Mouse (Mus musculus) heart, embryonic 12.5 days (tissue): ENCODE measurements around the gene Ndufc2. TPM values are rescaled to one million over a fixed set of nuclear protein-coding genes. Genes with fewer than 3 reads are reported as not detected.
"Not testable (repeated sequence)": the region's sequence is repeated elsewhere in the genome, so short reads cannot be mapped to it uniquely, and the experiment has no call there.

Experiments
- ATAC-seq: fragments of 200-750 bp; cut with Nextera tagmentation; 2 replicates; pipeline ENCODE4 v1.8.0; 2017; ENCODE audit warnings: moderate TSS enrichment, moderate library complexity; ENCODE audit not compliant: insufficient number of reproducible peaks, low FRiP score
- H3K27ac ChIP-seq: fragments of 300-500 bp; sonication (generic); 2 replicates; pipeline ENCODE4 v1.5.1; 2016; ENCODE audit warnings: mild to moderate bottlenecking, moderate library complexity; ENCODE audit not compliant: poor library complexity, severe bottlenecking
- H3K27me3 ChIP-seq: fragments of 300-500 bp; sonication (generic); replicated peaks from 2 replicates; pipeline ENCODE4 v1.6.1; 2016; ENCODE audit warnings: mild to moderate bottlenecking, moderate library complexity
- H3K36me3 ChIP-seq: fragments of 300-500 bp; sonication (generic); 2 replicates; pipeline ENCODE4 v1.6.1; 2016; ENCODE audit warnings: mild to moderate bottlenecking, moderate library complexity
- H3K4me1 ChIP-seq: fragments of 300-500 bp; sonication (generic); replicated peaks from 2 replicates; pipeline ENCODE4 v1.6.1; 2016; ENCODE audit warnings: mild to moderate bottlenecking
- H3K4me2 ChIP-seq: fragments of 300-500 bp; sonication (generic); 2 replicates; pipeline ENCODE4 v1.6.1; 2016; ENCODE audit warnings: mild to moderate bottlenecking, moderate library complexity
- H3K4me3 ChIP-seq: fragments of 300-500 bp; sonication (generic); 2 replicates; pipeline ENCODE4 v1.5.1; 2016; ENCODE audit warnings: mild to moderate bottlenecking
- H3K9ac ChIP-seq: fragments of 300-500 bp; sonication (generic); 2 replicates; pipeline ENCODE4 v1.6.1; 2016; ENCODE audit warnings: mild to moderate bottlenecking, moderate library complexity
- H3K9me3 ChIP-seq: fragments of 300-500 bp; sonication (generic); replicated peaks from 2 replicates; pipeline ENCODE4 v1.6.1; 2016; ENCODE audit warnings: mild to moderate bottlenecking, moderate library complexity
- WGBS: fragments of 180-500 bp; shearing (Covaris S2); methylation state at CpG from one replicate; pipeline ENCODE4 v1.1.7; 2016; 5-methylcytosine and 5-hydroxymethylcytosine counted together
- polyA plus RNA-seq: library from polyadenylated mRNA; unstranded; fragments of >200 nt; fragmentation: Nextera tagmentation; extraction: Ambion mirVana; gene quantifications from 2 replicates; pipeline ENCODE4 v1.2.1, GENCODE M21; 2016

Ndufc2 gene
- polyA plus RNA-seq, 1 experiment from 2014 or later: 580 TPM

GRCm38 (mm10) chr7:97427778-97428420, 28.1 kb downstream of the Ndufc2 start:
- 64% methylated on average over 5 of the region's 5 CpGs for WGBS
- Histone ChIP-seq H3K27ac (no peak overlapping the region), H3K9me3 (no peaks in the 10 kb centered on the region), H3K27me3 (no peaks in the 10 kb centered on the region), H3K36me3 (no peaks in the 10 kb centered on the region), H3K4me3 (no peak overlapping the region), H3K9ac (no peak overlapping the region), H3K4me2 (no peak overlapping the region), H3K4me1 (peaks cover 9% of the 10 kb centered on the region)
- no peak for ATAC-seq

GRCm38 (mm10) chr7:97429705-97430104, 29.9 kb downstream of the Ndufc2 start:
- WGBS: 11% methylated on average over 5 of the region's 5 CpGs
- no peak for ATAC-seq
- no peaks in the 10 kb centered on the region for H3K9me3 ChIP-seq
- no peaks in the 10 kb centered on the region for H3K36me3 ChIP-seq
- H3K4me2 ChIP-seq: no peak overlapping the region
- H3K4me3 ChIP-seq: no peak overlapping the region
- no peak overlapping the region for H3K9ac ChIP-seq
- H3K27me3 ChIP-seq: no peaks in the 10 kb centered on the region
- no peak overlapping the region for H3K27ac ChIP-seq
- peaks cover 9% of the 10 kb centered on the region for H3K4me1 ChIP-seq

- H3K9ac ChIP-seq, H3K36me3 ChIP-seq, H3K27me3 ChIP-seq, H3K9me3 ChIP-seq, ATAC-seq, H3K4me2 ChIP-seq, H3K4me1 ChIP-seq, H3K27ac ChIP-seq, H3K4me3 ChIP-seq: not testable (repeated sequence)
- WGBS: 60% methylated on average over 3 of the region's 3 CpGs
Measured at GRCm38 (mm10) chr7:97433517-97433916, 33.7 kb downstream of the Ndufc2 start.

GRCm38 (mm10) chr7:97434517-97434916, 34.7 kb downstream of the Ndufc2 start:
- Histone ChIP-seq H3K36me3 (no peaks in the 10 kb centered on the region), H3K27me3 (no peaks in the 10 kb centered on the region), H3K4me3 (no peak overlapping the region), H3K27ac (no peak overlapping the region), H3K9ac (no peak overlapping the region), H3K9me3 (no peaks in the 10 kb centered on the region), H3K4me1 (peaks cover 5% of the 10 kb centered on the region), H3K4me2 (no peak overlapping the region)
- WGBS: 82% methylated on average over 10 of the region's 10 CpGs
- ATAC-seq: no peak

GRCm38 (mm10) chr7:97438986-97439385, 39.2 kb downstream of the Ndufc2 start:
- peaks cover 7% of the 10 kb centered on the region; the same call in 1 of the 2 replicates for H3K9me3 ChIP-seq
- H3K9ac ChIP-seq: no peak overlapping the region
- H3K4me2 ChIP-seq: no peak overlapping the region
- no peak overlapping the region for H3K27ac ChIP-seq
- no peak for ATAC-seq
- no peaks in the 10 kb centered on the region for H3K36me3 ChIP-seq
- H3K4me3 ChIP-seq: no peak overlapping the region
- H3K27me3 ChIP-seq: no peaks in the 10 kb centered on the region
- no peaks in the 10 kb centered on the region for H3K4me1 ChIP-seq

GRCm38 (mm10) chr7:97446171-97446925, 46.5 kb downstream of the Ndufc2 start:
- H3K4me2 ChIP-seq: no peak overlapping the region
- H3K27ac ChIP-seq: peak overlapping the region; percentile 28
- peak; percentile 51; the same call in 1 of the 2 replicates for ATAC-seq
- H3K4me1 ChIP-seq: 0 out of 2 replicates have a peak, but pooled peaks cover 5% of the 10 kb centered on the region
- no peaks in the 10 kb centered on the region for H3K36me3 ChIP-seq
- 34% methylated on average over 6 of the region's 6 CpGs for WGBS
- H3K27me3 ChIP-seq: no peaks in the 10 kb centered on the region
- no peak overlapping the region for H3K4me3 ChIP-seq
- no peak overlapping the region for H3K9ac ChIP-seq
- peaks cover 2% of the 10 kb centered on the region; the same call in 1 of the 2 replicates for H3K9me3 ChIP-seq

GRCm38 (mm10) chr7:97447050-97447531, 47.3 kb downstream of the Ndufc2 start:
- no peak overlapping the region for H3K4me2 ChIP-seq
- H3K27me3 ChIP-seq: no peaks in the 10 kb centered on the region
- no peak overlapping the region for H3K4me3 ChIP-seq
- peak overlapping the region; percentile 28 for H3K27ac ChIP-seq
- 0 out of 2 replicates have a peak, but pooled peaks cover 5% of the 10 kb centered on the region for H3K4me1 ChIP-seq
- H3K36me3 ChIP-seq: no peaks in the 10 kb centered on the region
- 66% methylated on average over 6 of the region's 6 CpGs for WGBS
- peaks cover 2% of the 10 kb centered on the region; the same call in 1 of the 2 replicates for H3K9me3 ChIP-seq
- no peak overlapping the region for H3K9ac ChIP-seq
- ATAC-seq: no peak

GRCm38 (mm10) chr7:97451023-97451422, 51.2 kb downstream of the Ndufc2 start, which contains the start of gene Kctd14:
Gene Kctd14 (plus strand): TSS chr7:97451323.
- H3K9ac ChIP-seq, H3K36me3 ChIP-seq, H3K27me3 ChIP-seq, H3K27ac ChIP-seq, H3K9me3 ChIP-seq, H3K4me3 ChIP-seq, ATAC-seq, H3K4me2 ChIP-seq: not testable (repeated sequence)
- 55% methylated on average over 2 of the region's 2 CpGs for whole genome bisulfite sequencing
- peaks cover 13% of the 10 kb centered on the region for H3K4me1 ChIP-seq

- 89% methylated on average over 6 of the region's 6 CpGs for WGBS
- no peak overlapping the region for H3K27ac ChIP-seq
Measured at GRCm38 (mm10) chr7:97452196-97452595, 52.4 kb downstream of the Ndufc2 start.

GRCm38 (mm10) chr7:97453141-97453921, 53.5 kb downstream of the Ndufc2 start:
- 3% methylated on average over 27 of the region's 27 CpGs for WGBS
- peak overlapping the region; percentile 68 for H3K9ac ChIP-seq
- no peaks in the 10 kb centered on the region for H3K27me3 ChIP-seq
- H3K36me3 ChIP-seq: no peaks in the 10 kb centered on the region
- peaks cover 2% of the 10 kb centered on the region; the same call in 1 of the 2 replicates for H3K9me3 ChIP-seq
- ATAC-seq: peak; percentile 77
- peak overlapping the region; percentile 98 for H3K4me2 ChIP-seq
- peak overlapping the region; percentile 57 for H3K4me3 ChIP-seq
- H3K27ac ChIP-seq: no peak overlapping the region
- H3K4me1 ChIP-seq: peaks cover 7% of the 10 kb centered on the region

More at GRCm38 (mm10) chr7:97452196-97452595, 52.4 kb downstream of the Ndufc2 start:
- H3K9me3 ChIP-seq: peaks cover 2% of the 10 kb centered on the region; the same call in 1 of the 2 replicates
- no peak overlapping the region for H3K4me2 ChIP-seq
- H3K4me1 ChIP-seq: peaks cover 7% of the 10 kb centered on the region
- no peak overlapping the region for H3K4me3 ChIP-seq
- no peak overlapping the region for H3K9ac ChIP-seq
- H3K36me3 ChIP-seq: no peaks in the 10 kb centered on the region
- no peak for ATAC-seq
- H3K27me3 ChIP-seq: no peaks in the 10 kb centered on the region

GRCm38 (mm10) chr7:97454795-97455194, 55.0 kb downstream of the Ndufc2 start:
- no peaks in the 10 kb centered on the region for H3K27me3 ChIP-seq
- no peak overlapping the region for H3K9ac ChIP-seq
- no peaks in the 10 kb centered on the region for H3K36me3 ChIP-seq
- no peak overlapping the region for H3K27ac ChIP-seq
- H3K9me3 ChIP-seq: no peaks in the 10 kb centered on the region; the same call in 1 of the 2 replicates
- no peak overlapping the region for H3K4me2 ChIP-seq
- peaks cover 7% of the 10 kb centered on the region for H3K4me1 ChIP-seq
- ATAC-seq: no peak
- H3K4me3 ChIP-seq: no peak overlapping the region
- WGBS: 88% methylated on average over 10 of the region's 10 CpGs
